Mouse (Mus musculus) natural killer cell, adult 2 months (primary cell): ENCODE measurements around the gene Krtdap.
"Not testable (repeated sequence)": the region's sequence is repeated elsewhere in the genome, so short reads cannot be mapped to it uniquely, and the experiment has no call there.

Experiments used
- DNase-seq, 2 experiments: peaks; one replicate each; pipeline ENCODE4 v3.0.0; 2022; ENCODE audit warnings: low spot score in 2 of 2

The Krtdap gene

GRCm38 (mm10) chr7:30787377-30788022 is at the start of gene Krtdap:
Gene Krtdap, plus strand, starts transcription at chr7:30787896.
- DNase-seq, result no peak

GRCm38 (mm10) chr7:30742570-30742969 is 45.1 kb upstream of the Krtdap start:
- peak; percentile 30 to 39 for DNase-seq

- not testable (repeated sequence) for DNase-seq
Measured at GRCm38 (mm10) chr7:30743617-30744016, 44.1 kb upstream of the Krtdap start, which contains the start of gene Gapdhs. Gene Gapdhs, minus strand, starts transcription at chr7:30743681.

- DNase-seq, result no peak
Measured at GRCm38 (mm10) chr7:30744022-30744598, 43.6 kb upstream of the Krtdap start.

- no peak for DNase-seq
Measured at GRCm38 (mm10) chr7:30747525-30748204, 40.0 kb upstream of the Krtdap start.

DNA sequence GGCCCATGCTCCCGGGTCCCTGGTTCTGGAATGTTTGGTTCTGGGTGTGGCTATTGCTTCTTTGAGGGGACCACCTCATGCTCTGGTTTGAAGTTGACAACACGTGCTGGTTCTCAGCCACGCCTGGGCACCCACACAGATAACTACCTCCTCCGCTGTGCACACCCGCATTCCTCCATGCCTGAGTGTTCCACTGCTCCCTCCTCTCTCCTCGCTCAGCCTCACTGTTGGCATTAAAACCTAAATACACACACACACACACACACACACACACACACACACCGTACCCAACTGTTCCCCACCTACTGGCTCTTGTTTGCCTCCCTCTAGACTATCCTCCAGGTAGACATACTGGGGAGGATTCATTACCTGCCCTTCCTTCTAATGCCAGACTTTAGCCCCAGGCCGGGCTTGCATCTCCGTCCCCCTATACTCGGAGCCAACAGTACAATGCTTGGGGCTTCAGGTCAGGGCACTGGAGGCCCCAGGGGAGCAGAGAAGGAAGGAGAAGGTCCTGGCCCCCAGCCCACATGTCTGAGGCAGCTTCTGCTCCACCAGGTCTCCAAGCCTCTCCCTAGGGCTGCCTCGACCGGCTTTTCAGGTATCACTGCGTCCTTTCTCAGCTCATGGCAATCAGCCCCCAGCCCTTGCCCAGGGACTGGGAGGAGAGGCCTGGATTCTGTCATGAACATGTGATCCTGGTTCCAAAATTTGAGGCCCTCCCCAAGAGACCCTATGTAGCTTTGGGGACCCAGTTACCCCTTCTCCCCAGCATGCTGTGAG is 37.7 kb upstream of the Krtdap start:
- no peak for DNase-seq

GRCm38 (mm10) chr7:30751086-30751669 is 36.5 kb upstream of the Krtdap start, which contains the start of gene Sbsn:
Gene Sbsn, plus strand, starts transcription at chr7:30751471.
- DNase-seq, result no peak

DNA sequence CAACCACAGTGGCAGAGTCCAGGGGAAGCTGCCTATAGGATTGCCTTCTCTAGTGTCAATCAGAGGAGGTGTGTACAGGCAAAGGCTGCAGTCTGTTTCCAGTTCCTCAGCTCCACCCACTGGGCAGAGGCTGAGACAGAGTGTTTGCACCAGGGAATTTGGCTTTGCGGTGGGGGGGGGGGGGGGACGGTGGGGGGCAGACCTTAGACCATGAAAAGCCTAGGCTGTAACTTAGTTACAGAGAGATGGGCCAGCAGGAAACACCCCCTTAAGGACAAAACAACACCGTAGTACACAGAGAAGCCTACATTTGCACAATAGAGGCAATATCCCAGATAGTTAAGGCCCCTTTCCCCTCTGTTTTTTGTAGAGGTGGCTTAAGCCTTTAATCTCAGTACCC is 30.7 kb upstream of the Krtdap start:
- no peak for DNase-seq

DNA sequence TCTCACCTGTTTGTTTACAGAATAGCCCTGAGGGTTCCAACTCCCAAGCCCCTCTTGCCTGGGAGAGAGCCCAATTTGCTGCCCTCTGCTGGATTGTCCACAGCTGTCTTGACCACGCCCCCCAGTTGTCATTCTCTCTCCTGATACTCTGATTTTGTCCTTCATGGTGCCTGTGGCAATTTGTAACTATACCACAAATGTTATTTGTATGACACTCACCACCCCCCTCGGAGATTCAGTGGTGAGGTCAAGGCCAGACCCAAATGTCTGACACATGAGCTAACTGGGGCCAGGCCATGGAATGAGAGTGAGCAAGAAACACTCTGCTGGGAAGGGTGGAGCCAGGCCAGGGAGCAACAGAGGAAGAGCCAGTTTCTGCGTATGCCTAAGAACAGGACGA is 28.8 kb upstream of the Krtdap start:
- DNase-seq, result peak in 1 of 2 experiments; percentile 19

DNA sequence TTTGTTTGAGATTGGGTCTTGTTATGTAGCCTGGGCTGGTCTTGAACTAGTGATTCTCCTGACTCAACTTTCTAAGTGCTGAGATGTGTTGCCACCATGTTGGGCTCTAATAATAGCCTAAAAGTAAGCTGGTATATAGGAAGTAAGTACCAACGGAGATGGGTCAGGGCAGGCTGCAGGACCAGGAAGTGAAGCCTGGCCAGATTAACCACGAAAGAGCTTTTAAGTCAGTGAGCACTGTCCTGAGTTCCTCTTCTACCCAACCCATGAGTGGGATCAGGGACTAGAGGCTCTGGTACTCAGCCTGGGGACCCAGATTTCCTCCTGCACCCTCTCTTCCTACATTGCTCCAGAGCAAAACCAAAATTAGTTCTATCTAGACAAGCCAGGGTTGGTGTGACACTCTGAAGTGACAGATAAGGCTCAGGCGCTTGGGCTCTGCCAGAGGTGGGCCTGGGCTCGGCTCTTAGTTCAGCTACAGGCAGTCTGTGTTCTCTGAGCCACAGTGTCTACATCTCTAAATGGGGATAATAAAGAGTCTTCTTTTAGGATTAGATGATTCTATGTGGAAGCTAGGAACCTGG is 25.8 kb upstream of the Krtdap start:
- no peak for DNase-seq

- DNase-seq, result no peak
Measured at GRCm38 (mm10) chr7:30763456-30763855, 24.2 kb upstream of the Krtdap start, which contains the start of gene Dmkn. Gene Dmkn, plus strand, starts transcription at chr7:30763756.

- DNase-seq, result no peak
Measured at GRCm38 (mm10) chr7:30765173-30765572, 22.5 kb upstream of the Krtdap start.

GRCm38 (mm10) chr7:30766408-30766807 is 21.3 kb upstream of the Krtdap start:
- no peak for DNase-seq

GRCm38 (mm10) chr7:30769236-30769635 is 18.5 kb upstream of the Krtdap start:
- DNase-seq, result no peak

- DNase-seq, result no peak
Measured at GRCm38 (mm10) chr7:30776104-30776503, 11.6 kb upstream of the Krtdap start.

DNA sequence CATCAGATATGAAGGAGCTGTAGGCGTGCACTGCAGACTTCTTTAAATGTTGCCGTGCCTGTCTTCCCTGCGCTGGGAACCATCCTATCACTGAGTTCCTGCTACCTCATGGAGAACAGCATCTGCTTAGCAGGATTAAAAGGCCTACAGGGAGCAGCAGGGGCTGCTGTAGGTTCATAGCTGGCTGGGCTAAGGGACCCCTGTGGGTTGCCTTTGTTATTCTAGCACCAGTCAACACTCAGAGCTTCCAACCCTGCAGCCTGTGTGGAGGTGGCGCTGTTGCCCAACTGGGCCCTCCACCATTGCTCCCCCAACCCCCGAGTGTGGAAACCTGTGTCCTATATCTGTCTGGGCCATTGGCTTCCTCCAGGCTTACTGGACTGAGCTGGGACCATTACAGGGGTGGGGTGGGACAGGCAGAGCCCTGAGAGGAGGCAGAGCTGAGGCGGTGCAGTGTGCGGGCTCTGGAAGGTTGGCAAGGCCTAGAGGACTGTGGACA is 10.6 kb upstream of the Krtdap start:
- DNase-seq, result no peak

DNA sequence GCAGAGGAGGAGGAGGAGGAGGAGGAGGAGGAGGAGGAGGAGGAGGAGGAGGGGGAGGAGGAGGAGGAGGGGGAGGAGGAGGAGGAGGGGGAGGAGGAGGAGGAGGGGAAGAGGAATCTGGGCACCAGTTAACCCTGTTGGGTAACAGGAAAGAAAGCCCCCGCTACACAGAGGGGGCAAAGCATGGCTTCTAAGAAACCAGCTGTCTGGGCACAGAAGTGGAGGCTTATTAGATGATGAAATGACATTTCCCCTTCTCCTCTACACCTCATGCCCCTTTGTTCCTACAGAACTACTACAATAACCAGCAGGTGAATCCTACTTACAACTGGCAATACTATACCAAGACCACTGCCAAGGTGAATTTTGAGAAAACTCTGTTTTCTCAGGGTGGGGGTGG is 9.8 kb upstream of the Krtdap start:
- no peak for DNase-seq

GRCm38 (mm10) chr7:30781792-30782191 is 5.9 kb upstream of the Krtdap start:
- DNase-seq, result no peak

- no peak for DNase-seq
Measured at GRCm38 (mm10) chr7:30782658-30783057, 5.0 kb upstream of the Krtdap start.

DNA sequence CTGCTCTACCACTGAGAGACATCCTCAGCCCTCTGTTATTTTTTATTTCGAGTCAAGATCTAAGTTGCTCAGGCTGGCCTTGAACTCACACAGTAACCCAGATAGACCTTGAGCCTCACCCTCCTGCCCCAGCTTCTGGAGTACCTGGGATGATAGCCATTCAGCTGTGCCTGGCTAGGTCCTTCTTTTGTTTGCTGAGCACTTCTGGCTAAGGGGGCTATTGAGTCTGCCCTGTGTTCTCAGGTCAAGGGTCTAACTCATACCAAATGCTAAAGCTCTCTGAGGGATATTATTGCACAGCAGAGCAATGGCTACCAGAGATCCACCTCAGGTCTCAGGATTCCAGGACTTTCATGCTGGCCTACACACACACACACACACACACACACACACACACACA is 2.5 kb upstream of the Krtdap start:
- DNase-seq, result no peak
